Mouse (Mus musculus): Measurements from ENCODE around the gene Cers6. TPM values are rescaled to one million over a fixed set of nuclear protein-coding genes. Genes with fewer than 3 reads are reported as not detected.

Cers6 gene
- polyA plus RNA-seq (2015; fragmentation: Nextera tagmentation; extraction: Ambion mirVana) = 62.4 and 70.7 TPM in 2 replicates

DNA sequence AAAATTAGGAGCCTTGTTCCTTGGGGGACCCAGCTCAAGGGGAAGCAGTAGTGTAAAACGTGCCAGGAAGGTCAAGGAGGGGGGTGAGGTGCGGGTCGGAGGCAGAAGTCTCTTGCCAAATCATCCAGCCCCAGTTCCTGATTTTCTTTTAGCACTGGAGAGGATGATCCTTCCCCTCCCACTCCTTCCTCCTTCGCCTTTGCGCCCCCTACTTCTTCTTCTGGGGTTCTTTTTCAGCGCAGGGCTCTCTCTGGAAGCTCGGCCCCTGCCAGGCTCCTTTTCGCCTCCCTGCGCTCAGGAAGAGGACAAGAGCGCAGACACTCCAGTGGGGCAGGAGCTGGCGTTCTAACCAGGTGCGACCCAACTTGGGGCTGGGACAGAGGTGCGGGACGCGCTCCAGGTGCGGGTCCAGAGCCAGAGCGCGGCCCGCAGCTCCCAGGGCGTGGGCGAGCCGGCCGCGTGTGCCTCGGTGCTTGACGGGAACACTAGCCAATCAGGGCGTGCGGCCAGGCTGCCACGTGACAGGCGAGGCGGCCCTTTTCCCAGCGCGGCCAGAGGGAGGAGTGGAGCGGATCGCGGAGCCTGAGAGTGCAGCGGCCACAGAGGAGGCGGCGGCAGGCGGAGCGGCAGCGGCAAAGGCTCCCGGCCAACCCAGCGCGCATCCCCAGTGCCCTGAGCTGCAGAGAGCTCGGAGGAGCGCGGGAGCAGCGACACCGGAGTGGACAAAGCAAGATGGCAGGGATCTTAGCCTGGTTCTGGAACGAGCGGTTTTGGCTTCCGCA is at the start of gene Cers6:
Cers6 (plus strand) TSS at position 538 of the 782 bp plus-strand sequence.
- H3K4me2 ChIP-seq = peak within 1 kb of the TSS; percentile 66
- peak within 1 kb of the TSS; percentile 95 for H3K27ac ChIP-seq
- peak within 1 kb of the TSS; percentile 87 for H3K4me3 ChIP-seq
- H3K9ac ChIP-seq = peak within 1 kb of the TSS; percentile 92
- no peaks in the 10 kb centered on the region for H3K9me3 ChIP-seq
- no peaks in the 10 kb centered on the region for H3K36me3 ChIP-seq (replicated peaks)
- peak; percentile 99 for ATAC-seq (replicated peaks)
- WGBS = under 1% methylated on average over 52 of the region's 53 CpGs
- peaks cover 13% of the 10 kb centered on the region for H3K4me1 ChIP-seq
- peaks cover 4% of the 10 kb centered on the region; the same call in 1 of the 2 replicates for H3K27me3 ChIP-seq (replicated peaks)

GRCm38 (mm10) chr2:68814409-68814808 is 46.8 kb upstream of the Cers6 start:
- Histone ChIP-seq H3K27me3 (replicated peaks) (no peaks in the 10 kb centered on the region), H3K27ac (no peak overlapping the region), H3K4me2 (no peak overlapping the region), H3K9ac (no peak overlapping the region), H3K9me3 (no peaks in the 10 kb centered on the region), H3K36me3 (replicated peaks) (no peaks in the 10 kb centered on the region), H3K4me3 (no peak overlapping the region), H3K4me1 (no peaks in the 10 kb centered on the region)
- ATAC-seq (replicated peaks) = no peak
- 65% methylated on average over 2 of the region's 2 CpGs for WGBS

DNA sequence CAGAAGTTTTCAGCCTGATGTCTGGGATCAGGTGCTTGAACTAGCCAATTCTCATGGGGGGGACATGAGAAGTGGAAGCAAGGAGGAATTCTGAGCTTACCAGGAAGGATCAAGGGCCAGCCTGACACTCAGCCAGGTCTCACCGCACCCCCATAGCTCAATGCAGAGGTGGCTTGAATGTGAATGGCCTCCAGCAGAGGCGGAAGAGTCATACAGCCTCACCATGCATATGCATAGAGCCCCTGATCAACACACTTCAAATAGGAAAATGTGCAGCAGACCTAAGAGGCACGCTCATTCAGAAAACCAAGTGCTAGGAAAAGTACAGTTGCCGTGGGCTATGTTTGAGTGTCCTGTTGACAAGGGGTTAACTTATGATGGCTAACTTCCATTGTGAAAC is 42.2 kb upstream of the Cers6 start:
- Histone ChIP-seq H3K4me2 (no peak overlapping the region), H3K4me3 (no peak overlapping the region), H3K36me3 (replicated peaks) (no peaks in the 10 kb centered on the region), H3K9ac (no peak overlapping the region), H3K27me3 (replicated peaks) (no peaks in the 10 kb centered on the region), H3K4me1 (0 out of 2 replicates have a peak, but pooled peaks cover 3% of the 10 kb centered on the region), H3K27ac (no peak overlapping the region), H3K9me3 (no peaks in the 10 kb centered on the region)
- 80% methylated on average over 4 of the region's 4 CpGs for WGBS
- ATAC-seq (replicated peaks) = no peak

GRCm38 (mm10) chr2:68822152-68822887 is 38.9 kb upstream of the Cers6 start:
- Histone ChIP-seq H3K4me2 (no peak overlapping the region), H3K4me1 (0 out of 2 replicates have a peak, but pooled peaks cover 3% of the 10 kb centered on the region), H3K27me3 (replicated peaks) (no peaks in the 10 kb centered on the region), H3K27ac (no peak overlapping the region), H3K4me3 (no peak overlapping the region), H3K9me3 (no peaks in the 10 kb centered on the region), H3K9ac (no peak overlapping the region), H3K36me3 (replicated peaks) (no peaks in the 10 kb centered on the region)
- WGBS = 71% methylated on average over 4 of the region's 4 CpGs
- ATAC-seq (replicated peaks) = no peak

GRCm38 (mm10) chr2:68825326-68826020 is 35.8 kb upstream of the Cers6 start:
- H3K9ac ChIP-seq = no peak overlapping the region
- no peaks in the 10 kb centered on the region for H3K27me3 ChIP-seq (replicated peaks)
- no peaks in the 10 kb centered on the region for H3K36me3 ChIP-seq (replicated peaks)
- H3K4me3 ChIP-seq = no peak overlapping the region
- no peak overlapping the region for H3K27ac ChIP-seq
- H3K4me1 ChIP-seq = 0 out of 2 replicates have a peak, but pooled peaks cover 3% of the 10 kb centered on the region
- 70% methylated on average over 7 of the region's 7 CpGs for WGBS
- no peak overlapping the region for H3K4me2 ChIP-seq
- H3K9me3 ChIP-seq = no peaks in the 10 kb centered on the region
- no peak for ATAC-seq (replicated peaks)

DNA sequence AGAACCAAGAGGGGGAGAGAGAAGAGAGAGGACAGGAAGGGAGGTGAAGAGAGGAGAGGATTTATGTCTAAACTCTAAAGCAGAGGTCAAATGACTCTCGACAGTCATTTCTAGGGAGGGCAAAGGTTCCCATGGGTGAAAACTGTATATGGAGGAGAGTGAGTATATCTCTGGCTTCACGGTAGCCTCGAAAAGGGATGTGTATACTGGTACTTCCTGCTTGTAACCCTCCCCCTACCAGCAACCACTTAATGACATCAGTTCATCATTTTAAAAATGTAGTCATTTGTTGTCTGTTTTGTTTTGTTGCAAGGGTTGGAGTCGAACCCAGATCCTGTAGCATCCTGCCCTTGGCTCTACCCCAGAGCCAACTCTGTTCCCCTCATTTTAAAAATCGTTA is 17.9 kb upstream of the Cers6 start:
- no peak for ATAC-seq (replicated peaks)
- H3K4me2 ChIP-seq = no peak overlapping the region
- H3K27me3 ChIP-seq (replicated peaks) = no peaks in the 10 kb centered on the region
- no peak overlapping the region for H3K4me3 ChIP-seq
- H3K9me3 ChIP-seq = no peaks in the 10 kb centered on the region
- 90% methylated on average over 5 of the region's 5 CpGs for WGBS
- no peak overlapping the region for H3K27ac ChIP-seq
- H3K4me1 ChIP-seq = no peaks in the 10 kb centered on the region
- no peak overlapping the region for H3K9ac ChIP-seq
- H3K36me3 ChIP-seq (replicated peaks) = no peaks in the 10 kb centered on the region

DNA sequence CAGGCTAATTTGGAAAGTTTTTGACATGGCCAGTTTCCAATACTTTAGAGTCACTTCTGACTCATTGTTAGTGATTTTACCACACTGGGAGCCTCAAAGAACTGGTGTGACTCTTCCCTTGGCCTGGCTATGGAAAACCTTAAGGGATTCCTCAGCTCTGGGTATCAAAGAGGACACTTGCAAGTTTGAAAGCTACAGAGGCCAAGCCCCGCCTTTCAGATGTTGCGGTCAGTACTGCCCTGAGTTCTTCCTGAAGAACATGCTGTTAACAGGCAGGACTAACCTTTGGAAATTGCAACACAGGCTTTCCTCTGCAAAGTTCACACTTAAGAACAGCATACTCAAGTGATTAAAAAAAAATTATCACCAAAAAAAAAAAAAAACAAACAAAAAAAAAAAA is 16.7 kb upstream of the Cers6 start:
- no peaks in the 10 kb centered on the region for H3K36me3 ChIP-seq (replicated peaks)

GRCm38 (mm10) chr2:68845002-68845740 is 16.1 kb upstream of the Cers6 start:
- WGBS = 90% methylated on average over 13 of the region's 13 CpGs
- Histone ChIP-seq H3K9me3 (no peaks in the 10 kb centered on the region), H3K4me3 (no peak overlapping the region), H3K27ac (no peak overlapping the region), H3K36me3 (replicated peaks) (no peaks in the 10 kb centered on the region), H3K9ac (no peak overlapping the region), H3K4me2 (no peak overlapping the region), H3K4me1 (no peaks in the 10 kb centered on the region), H3K27me3 (replicated peaks) (no peaks in the 10 kb centered on the region)
- no peak for ATAC-seq (replicated peaks)

More for the DNA sequence above, 16.7 kb upstream of the Cers6 start:
- Histone ChIP-seq H3K27me3 (replicated peaks) (no peaks in the 10 kb centered on the region), H3K27ac (no peak overlapping the region), H3K4me1 (no peaks in the 10 kb centered on the region), H3K9me3 (no peaks in the 10 kb centered on the region), H3K4me3 (no peak overlapping the region), H3K9ac (no peak overlapping the region), H3K4me2 (no peak overlapping the region)
- WGBS = 96% methylated on average over 2 of the region's 2 CpGs
- no peak for ATAC-seq (replicated peaks)

GRCm38 (mm10) chr2:68860391-68860790 is 850 bp upstream of the Cers6 start:
- H3K36me3 ChIP-seq (replicated peaks) = no peaks in the 10 kb centered on the region
- H3K4me1 ChIP-seq = peaks cover 13% of the 10 kb centered on the region
- peaks cover 4% of the 10 kb centered on the region; the same call in 1 of the 2 replicates for H3K27me3 ChIP-seq (replicated peaks)
- H3K4me3 ChIP-seq = no peak overlapping the region; the same call in 1 of the 2 replicates
- no peak for ATAC-seq (replicated peaks)
- H3K27ac ChIP-seq = no peak overlapping the region
- 70% methylated on average over 2 of the region's 2 CpGs for WGBS
- H3K9me3 ChIP-seq = no peaks in the 10 kb centered on the region
- H3K9ac ChIP-seq = no peak overlapping the region
- H3K4me2 ChIP-seq = peak overlapping the region; percentile 66

GRCm38 (mm10) chr2:68861721-68862463 is 651 bp downstream of the Cers6 start:
- H3K4me1 ChIP-seq = peaks cover 19% of the 10 kb centered on the region
- H3K4me2 ChIP-seq = peak overlapping the region; percentile 66
- H3K27ac ChIP-seq = peak overlapping the region; percentile 95
- H3K36me3 ChIP-seq (replicated peaks) = no peaks in the 10 kb centered on the region
- peak overlapping the region; percentile 87 for H3K4me3 ChIP-seq
- peak overlapping the region; percentile 92 for H3K9ac ChIP-seq
- peaks cover 4% of the 10 kb centered on the region; the same call in 1 of the 2 replicates for H3K27me3 ChIP-seq (replicated peaks)
- peak; percentile 82 for ATAC-seq (replicated peaks)
- H3K9me3 ChIP-seq = no peaks in the 10 kb centered on the region
- WGBS = 0% methylated on average over 64 of the region's 64 CpGs

All from midbrain, embryonic 15.5 days (tissue).